Mouse (Mus musculus) heart, embryonic 14.5 days (tissue): ENCODE data around the gene Dctn1. TPM values are rescaled to one million over a fixed set of nuclear protein-coding genes. Genes with fewer than 3 reads are reported as not detected.

Experiments
- ATAC-seq: fragments of 200-750 bp; cut with Nextera tagmentation; 2 replicates; pipeline ENCODE4 v1.8.0; 2017; ENCODE audit warnings: low read depth, moderate TSS enrichment; ENCODE audit not compliant: insufficient number of reproducible peaks, insufficient read depth, low FRiP score
- H3K27ac ChIP-seq, 2 experiments: fragments of 200-500 bp in 1 of 2; fragments of 300-500 bp in 1 of 2; sonication (generic) in 1 of 2; replicated peaks in 1 of 2; 2 replicates each; pipeline ENCODE4 v1.5.1; 2012 to 2014; ENCODE audit warnings: low read depth in 2 of 2, low read length in 2 of 2, control low read depth in 1 of 2, mild to moderate bottlenecking in 1 of 2, mixed read lengths in 1 of 2; ENCODE audit not compliant: control insufficient read depth in 1 of 2, insufficient read depth in 1 of 2
- H3K27me3 ChIP-seq: fragments of 300-500 bp; sonication (generic); 2 replicates; pipeline ENCODE4 v1.6.1; 2014; ENCODE audit warnings: mild to moderate bottlenecking, low read length, control low read depth; ENCODE audit not compliant: control insufficient read depth, insufficient read depth
- H3K36me3 ChIP-seq: fragments of 300-500 bp; sonication (generic); 2 replicates; pipeline ENCODE4 v1.6.1; 2014; ENCODE audit warnings: mild to moderate bottlenecking, control low read depth, low read length, mixed read lengths; ENCODE audit not compliant: control insufficient read depth, insufficient read depth
- H3K4me1 ChIP-seq, 2 experiments: fragments of 200-500 bp in 1 of 2; fragments of 300-500 bp in 1 of 2; sonication (generic) in 1 of 2; 2 replicates each; pipeline ENCODE4 v1.6.1; 2012 to 2014; ENCODE audit warnings: low read length in 2 of 2, control low read depth in 1 of 2, mixed read lengths in 1 of 2; ENCODE audit not compliant: control insufficient read depth in 2 of 2, insufficient read depth in 2 of 2
- H3K4me2 ChIP-seq: fragments of 300-500 bp; sonication (generic); 2 replicates; pipeline ENCODE4 v1.6.1; 2014; ENCODE audit warnings: mild to moderate bottlenecking, low read length
- H3K4me3 ChIP-seq, 2 experiments: fragments of 200-500 bp in 1 of 2; fragments of 300-500 bp in 1 of 2; sonication (generic) in 1 of 2; 2 replicates each; pipeline ENCODE4 v1.5.1; 2012 to 2014; ENCODE audit warnings: low read length in 2 of 2, mild to moderate bottlenecking in 2 of 2, control low read depth in 1 of 2, low read depth in 1 of 2, moderate library complexity in 1 of 2; ENCODE audit not compliant: control insufficient read depth in 1 of 2, insufficient read depth in 1 of 2
- H3K9ac ChIP-seq: fragments of 300-500 bp; sonication (generic); 2 replicates; pipeline ENCODE4 v1.6.1; 2014; ENCODE audit warnings: mild to moderate bottlenecking, low read length
- H3K9me3 ChIP-seq: fragments of 300-500 bp; sonication (generic); 2 replicates; pipeline ENCODE4 v1.6.1; 2016; ENCODE audit warnings: low read length, control low read depth; ENCODE audit not compliant: control insufficient read depth
- WGBS: fragments of 180-500 bp; shearing (Covaris S2); extraction: QIAGEN DNeasy Blood & Tissue Kit; methylation state at CpG from one replicate; pipeline ENCODE4 v1.1.7; 2014; 5-methylcytosine and 5-hydroxymethylcytosine counted together
- polyA plus RNA-seq: library from polyadenylated mRNA; unstranded; fragments of >200 nt; fragmentation: Nextera tagmentation; extraction: Ambion mirVana; gene quantifications from 2 replicates; pipeline ENCODE4 v1.2.1, GENCODE M21; 2014

Gene Dctn1
- polyA plus RNA-seq, 1 experiment from 2014 or later: 60.2 TPM

DNA sequence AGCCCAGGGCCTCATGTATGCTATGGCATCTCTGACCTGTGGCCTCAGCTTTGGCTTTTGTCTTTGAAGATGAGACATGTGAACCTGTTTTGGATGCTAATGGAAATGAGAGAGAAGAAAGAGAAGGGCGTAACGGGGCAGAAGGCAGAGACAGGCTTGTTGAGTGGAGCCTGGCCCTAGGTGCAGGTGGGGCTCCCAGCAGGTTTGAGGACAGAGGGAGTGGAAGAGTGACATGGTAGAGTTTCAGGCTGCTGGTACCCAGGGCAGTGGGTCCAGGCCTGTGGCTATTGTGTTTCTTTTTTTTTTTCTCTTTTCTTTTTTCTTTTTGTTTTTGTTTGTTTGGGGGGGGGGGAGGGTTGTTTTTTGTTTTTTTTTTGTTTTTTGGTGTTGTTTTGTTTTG is 81.4 kb downstream of the Dctn1 start:
- no peaks in the 10 kb centered on the region for H3K36me3 ChIP-seq
- no peak for ATAC-seq

More for the DNA sequence above, 81.4 kb downstream of the Dctn1 start:
- Histone ChIP-seq H3K4me3 (no peak overlapping the region), H3K27me3 (no peaks in the 10 kb centered on the region), H3K4me1 (peaks cover 13 to 16% of the 10 kb centered on the region in 2 experiments), H3K4me2 (no peak overlapping the region), H3K27ac (no peak overlapping the region), H3K9me3 (no peaks in the 10 kb centered on the region), H3K9ac (no peak overlapping the region)
- 88% methylated on average over 2 of the region's 2 CpGs for WGBS

Other genes starting within 250 kb of the Dctn1 start
- not detected in 2 replicates for gene Sema4f, start 226.2 kb upstream of the Dctn1 start, polyA plus RNA-seq
- gene M1ap, start 219.0 kb upstream of the Dctn1 start, polyA plus RNA-seq: 0.35 and 1.4 TPM in 2 replicates
- gene Dok1, start 132.4 kb upstream of the Dctn1 start, polyA plus RNA-seq: 4.3 and 6.4 TPM in 2 replicates
- gene Loxl3, start 131.7 kb upstream of the Dctn1 start, polyA plus RNA-seq: 3.8 and 6.2 TPM in 2 replicates
- 87.8 and 95.5 TPM in 2 replicates for gene Aup1, start 111.4 kb upstream of the Dctn1 start, polyA plus RNA-seq
- gene Htra2, start 110.6 kb upstream of the Dctn1 start, polyA plus RNA-seq: 42.8 and 47.6 TPM in 2 replicates
- 0.38 and 0.46 TPM in 2 replicates for gene Dqx1, start 108.1 kb upstream of the Dctn1 start, polyA plus RNA-seq
- gene Tlx2, start 95.6 kb upstream of the Dctn1 start, polyA plus RNA-seq: 0.30 and 1.9 TPM in 2 replicates
- 14.1 and 16.8 TPM in 2 replicates for gene Pcgf1, start 88.1 kb upstream of the Dctn1 start, polyA plus RNA-seq
- 0.28 TPM in 1 of 2 replicates, not detected in the other for gene Lbx2, start 79.6 kb upstream of the Dctn1 start, polyA plus RNA-seq
- gene Ccdc142, start 64.3 kb upstream of the Dctn1 start, polyA plus RNA-seq: 1.6 and 2.2 TPM in 2 replicates
- 1.3 and 1.5 TPM in 2 replicates for gene Gm42688, start 64.3 kb upstream of the Dctn1 start, polyA plus RNA-seq
- 179 and 180 TPM in 2 replicates for gene Mrpl53, start 56.9 kb upstream of the Dctn1 start, polyA plus RNA-seq
- gene Mogs, start 50.4 kb upstream of the Dctn1 start, polyA plus RNA-seq: 17.8 and 21.6 TPM in 2 replicates
- gene Wbp1, start 44.4 kb upstream of the Dctn1 start, polyA plus RNA-seq: 76.0 and 94.5 TPM in 2 replicates
- gene Ino80b, start 40.5 kb upstream of the Dctn1 start, polyA plus RNA-seq: 10.3 and 11.3 TPM in 2 replicates
- 9.9 and 11.6 TPM in 2 replicates for gene Rtkn, start 30.5 kb upstream of the Dctn1 start, polyA plus RNA-seq
- gene Wdr54, start 9.5 kb upstream of the Dctn1 start, polyA plus RNA-seq: 6.0 and 6.2 TPM in 2 replicates
- 0.31 and 0.43 TPM in 2 replicates for gene 1700003E16Rik, start 9.5 kb upstream of the Dctn1 start, polyA plus RNA-seq
- 0.11 and 0.16 TPM in 2 replicates for gene Slc4a5, start 53.9 kb downstream of the Dctn1 start, polyA plus RNA-seq
- gene Mthfd2, start 160.0 kb downstream of the Dctn1 start, polyA plus RNA-seq: 23.2 and 24.1 TPM in 2 replicates
- 34.9 and 36.2 TPM in 2 replicates for gene Mob1a, start 160.1 kb downstream of the Dctn1 start, polyA plus RNA-seq
- 297 and 314 TPM in 2 replicates for gene Bola3, start 183.2 kb downstream of the Dctn1 start, polyA plus RNA-seq